Mouse (Mus musculus): ENCODE data around the gene Atraid. TPM values are rescaled to one million over a fixed set of nuclear protein-coding genes. Genes with fewer than 3 reads are reported as not detected.
A peak's percentile ranks its signal among the peaks of the same experiment; 100 is the strongest.

Gene Atraid
- polyA plus RNA-seq, 1 experiment from 2014 or later, result 164 TPM

GRCm38 (mm10) chr5:31069810-31070209 is 21.7 kb downstream of the Atraid start:
- no peaks in the 10 kb centered on the region for H3K9me3 ChIP-seq
- peaks cover 65% of the 10 kb centered on the region for H3K36me3 ChIP-seq
- 99% methylated on average over 3 of the region's 3 CpGs for WGBS
- no peaks in the 10 kb centered on the region for H3K27me3 ChIP-seq (replicated peaks)
- no peak overlapping the region for H3K9ac ChIP-seq
- no peak overlapping the region for H3K27ac ChIP-seq
- no peaks in the 10 kb centered on the region for H3K4me1 ChIP-seq (replicated peaks)
- H3K4me2 ChIP-seq (replicated peaks), result no peak overlapping the region
- no peak for ATAC-seq
- no peak overlapping the region for H3K4me3 ChIP-seq (replicated peaks)

GRCm38 (mm10) chr5:31071059-31071458 is 22.9 kb downstream of the Atraid start:
- WGBS, result 79% methylated on average over 2 of the region's 2 CpGs
- Histone ChIP-seq H3K4me3 (replicated peaks) (no peak overlapping the region), H3K9me3 (no peaks in the 10 kb centered on the region), H3K4me1 (replicated peaks) (no peaks in the 10 kb centered on the region), H3K4me2 (replicated peaks) (no peak overlapping the region), H3K27me3 (replicated peaks) (no peaks in the 10 kb centered on the region), H3K27ac (no peak overlapping the region), H3K9ac (no peak overlapping the region), H3K36me3 (peaks cover 75% of the 10 kb centered on the region)
- no peak for ATAC-seq

GRCm38 (mm10) chr5:31071821-31072220 is 23.7 kb downstream of the Atraid start:
- Histone ChIP-seq H3K27me3 (replicated peaks) (no peaks in the 10 kb centered on the region), H3K9ac (no peak overlapping the region), H3K27ac (no peak overlapping the region), H3K36me3 (peaks cover 74% of the 10 kb centered on the region), H3K4me2 (replicated peaks) (no peak overlapping the region), H3K9me3 (no peaks in the 10 kb centered on the region), H3K4me1 (replicated peaks) (no peaks in the 10 kb centered on the region), H3K4me3 (replicated peaks) (no peak overlapping the region)
- ATAC-seq, result no peak
- 90% methylated on average over 11 of the region's 11 CpGs for WGBS

GRCm38 (mm10) chr5:31073176-31073575 is 25.1 kb downstream of the Atraid start:
- no peaks in the 10 kb centered on the region for H3K27me3 ChIP-seq (replicated peaks)
- H3K36me3 ChIP-seq, result peaks cover 79% of the 10 kb centered on the region
- H3K4me2 ChIP-seq (replicated peaks), result no peak overlapping the region
- H3K4me1 ChIP-seq (replicated peaks), result no peaks in the 10 kb centered on the region
- no peaks in the 10 kb centered on the region for H3K9me3 ChIP-seq
- no peak overlapping the region for H3K27ac ChIP-seq
- no peak overlapping the region for H3K9ac ChIP-seq
- no peak for ATAC-seq
- H3K4me3 ChIP-seq (replicated peaks), result no peak overlapping the region
- 91% methylated on average over 12 of the region's 12 CpGs for whole genome bisulfite sequencing

- ATAC-seq, result no peak
- Histone ChIP-seq H3K36me3 (peaks cover 57% of the 10 kb centered on the region), H3K4me3 (replicated peaks) (no peak overlapping the region), H3K4me1 (replicated peaks) (no peaks in the 10 kb centered on the region; the same call in 1 of the 2 replicates), H3K9me3 (no peaks in the 10 kb centered on the region), H3K27ac (no peak overlapping the region), H3K9ac (no peak overlapping the region), H3K27me3 (replicated peaks) (no peaks in the 10 kb centered on the region), H3K4me2 (replicated peaks) (no peak overlapping the region)
- whole genome bisulfite sequencing, result 88% methylated on average over 13 of the region's 13 CpGs
Observed at GRCm38 (mm10) chr5:31076346-31076745, 28.2 kb downstream of the Atraid start.

- ATAC-seq, result no peak
- no peak overlapping the region for H3K9ac ChIP-seq
- no peak overlapping the region for H3K4me3 ChIP-seq (replicated peaks)
- no peaks in the 10 kb centered on the region; the same call in 1 of the 2 replicates for H3K4me1 ChIP-seq (replicated peaks)
- no peak overlapping the region for H3K27ac ChIP-seq
- 73% methylated on average over 13 of the region's 13 CpGs for WGBS
- peaks cover 23% of the 10 kb centered on the region for H3K36me3 ChIP-seq
- 0 out of 2 replicates have a peak, but pooled peaks cover 3% of the 10 kb centered on the region for H3K27me3 ChIP-seq (replicated peaks)
- H3K4me2 ChIP-seq (replicated peaks), result no peak overlapping the region
- no peaks in the 10 kb centered on the region for H3K9me3 ChIP-seq
Observed at GRCm38 (mm10) chr5:31080059-31080794, 32.1 kb downstream of the Atraid start.

- Histone ChIP-seq H3K27me3 (replicated peaks) (0 out of 2 replicates have a peak, but pooled peaks cover 3% of the 10 kb centered on the region), H3K9me3 (no peaks in the 10 kb centered on the region), H3K27ac (no peak overlapping the region), H3K4me1 (replicated peaks) (no peaks in the 10 kb centered on the region; the same call in 1 of the 2 replicates), H3K4me3 (replicated peaks) (no peak overlapping the region), H3K4me2 (replicated peaks) (no peak overlapping the region), H3K36me3 (peaks cover 20% of the 10 kb centered on the region), H3K9ac (no peak overlapping the region)
- WGBS, result 61% methylated on average over 3 of the region's 3 CpGs
- no peak for ATAC-seq
Observed at GRCm38 (mm10) chr5:31080795-31081164, 32.7 kb downstream of the Atraid start.

GRCm38 (mm10) chr5:31081386-31081785 is 33.3 kb downstream of the Atraid start:
- 84% methylated on average over 3 of the region's 3 CpGs for WGBS
- H3K4me1 ChIP-seq (replicated peaks), result no peaks in the 10 kb centered on the region; the same call in 1 of the 2 replicates
- ATAC-seq, result no peak
- H3K36me3 ChIP-seq, result peaks cover 16% of the 10 kb centered on the region
- H3K4me3 ChIP-seq (replicated peaks), result no peak overlapping the region
- H3K27me3 ChIP-seq (replicated peaks), result 0 out of 2 replicates have a peak, but pooled peaks cover 3% of the 10 kb centered on the region
- H3K9me3 ChIP-seq, result no peaks in the 10 kb centered on the region
- no peak overlapping the region for H3K9ac ChIP-seq
- no peak overlapping the region for H3K4me2 ChIP-seq (replicated peaks)
- no peak overlapping the region for H3K27ac ChIP-seq

- WGBS, result 19% methylated on average over 5 of the region's 5 CpGs
- no peak overlapping the region for H3K4me2 ChIP-seq (replicated peaks)
Observed at GRCm38 (mm10) chr5:31082355-31082754, 34.2 kb downstream of the Atraid start.

GRCm38 (mm10) chr5:31082935-31083625 is 35.0 kb downstream of the Atraid start:
- Histone ChIP-seq H3K27me3 (replicated peaks) (peaks cover 7% of the 10 kb centered on the region; the same call in 1 of the 2 replicates), H3K4me2 (replicated peaks) (no peak overlapping the region; the same call in 1 of the 2 replicates), H3K27ac (no peak overlapping the region), H3K9ac (no peak overlapping the region), H3K4me3 (replicated peaks) (no peak overlapping the region), H3K9me3 (no peaks in the 10 kb centered on the region), H3K4me1 (replicated peaks) (no peaks in the 10 kb centered on the region; the same call in 1 of the 2 replicates), H3K36me3 (0 out of 2 replicates have a peak, but pooled peaks cover 4% of the 10 kb centered on the region)
- ATAC-seq, result no peak
- WGBS, result 23% methylated on average over 12 of the region's 12 CpGs

More at GRCm38 (mm10) chr5:31082355-31082754, 34.2 kb downstream of the Atraid start:
- no peaks in the 10 kb centered on the region; the same call in 1 of the 2 replicates for H3K4me1 ChIP-seq (replicated peaks)
- H3K27me3 ChIP-seq (replicated peaks), result 0 out of 2 replicates have a peak, but pooled peaks cover 3% of the 10 kb centered on the region
- H3K4me3 ChIP-seq (replicated peaks), result no peak overlapping the region
- ATAC-seq, result no peak
- peaks cover 12% of the 10 kb centered on the region; the same call in 1 of the 2 replicates for H3K36me3 ChIP-seq
- no peaks in the 10 kb centered on the region for H3K9me3 ChIP-seq
- no peak overlapping the region for H3K9ac ChIP-seq
- H3K27ac ChIP-seq, result no peak overlapping the region

GRCm38 (mm10) chr5:31083949-31084348 is 35.8 kb downstream of the Atraid start:
- no peak overlapping the region for H3K4me3 ChIP-seq (replicated peaks)
- no peak overlapping the region for H3K4me2 ChIP-seq (replicated peaks)
- H3K27ac ChIP-seq, result no peak overlapping the region
- H3K9me3 ChIP-seq, result no peaks in the 10 kb centered on the region
- H3K36me3 ChIP-seq, result 0 out of 2 replicates have a peak, but pooled peaks cover 3% of the 10 kb centered on the region
- no peak for ATAC-seq
- H3K9ac ChIP-seq, result no peak overlapping the region
- WGBS, result 26% methylated on average over 8 of the region's 8 CpGs
- H3K27me3 ChIP-seq (replicated peaks), result peaks cover 15% of the 10 kb centered on the region
- H3K4me1 ChIP-seq (replicated peaks), result no peaks in the 10 kb centered on the region; the same call in 1 of the 2 replicates

- no peak overlapping the region for H3K4me3 ChIP-seq (replicated peaks)
- H3K9me3 ChIP-seq, result no peaks in the 10 kb centered on the region
- ATAC-seq, result 0 out of 2 replicates have a peak, but pooled peaks have one; percentile 35
- no peak overlapping the region for H3K4me2 ChIP-seq (replicated peaks)
- 32% methylated on average over 7 of the region's 7 CpGs for WGBS
- no peak overlapping the region for H3K27ac ChIP-seq
- no peaks in the 10 kb centered on the region for H3K4me1 ChIP-seq (replicated peaks)
- H3K36me3 ChIP-seq, result no peaks in the 10 kb centered on the region
- no peak overlapping the region for H3K9ac ChIP-seq
- H3K27me3 ChIP-seq (replicated peaks), result peaks cover 40% of the 10 kb centered on the region
Observed at GRCm38 (mm10) chr5:31086606-31087005, 38.5 kb downstream of the Atraid start.
